Mouse (Mus musculus): ENCODE data around the gene Gzmd.

DNA sequence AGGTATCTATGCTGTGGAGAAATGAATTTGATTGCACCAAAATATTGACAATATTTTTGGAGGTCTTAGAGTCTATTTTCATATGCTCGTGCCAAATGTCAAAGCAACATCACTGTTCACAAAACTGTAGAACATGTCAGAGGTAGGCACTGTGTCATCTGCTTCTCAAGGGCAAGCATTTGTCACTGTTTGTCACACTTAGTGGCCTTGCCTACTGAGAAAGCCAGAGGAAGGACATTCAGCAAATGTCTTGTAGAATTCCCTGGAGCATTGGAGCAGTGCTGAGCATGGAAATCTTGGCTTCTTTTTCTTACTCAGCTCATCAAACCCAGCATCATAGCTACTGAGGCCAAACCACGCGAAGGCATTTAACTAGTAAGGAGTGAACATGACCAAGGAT, 8.9 kb downstream of the Gzmd start:
- TF ChIP-seq CTCF (IDR thresholded peaks at IDR 0.05; ENCODE audit: control insufficient read depth, insufficient read depth, insufficient read length) (no peak), MAX (IDR thresholded peaks at IDR 0.05) (no peak)

All from C2C12 (cell line).